Mouse (Mus musculus): ENCODE results near the gene Commd1.

The Commd1 gene

DNA sequence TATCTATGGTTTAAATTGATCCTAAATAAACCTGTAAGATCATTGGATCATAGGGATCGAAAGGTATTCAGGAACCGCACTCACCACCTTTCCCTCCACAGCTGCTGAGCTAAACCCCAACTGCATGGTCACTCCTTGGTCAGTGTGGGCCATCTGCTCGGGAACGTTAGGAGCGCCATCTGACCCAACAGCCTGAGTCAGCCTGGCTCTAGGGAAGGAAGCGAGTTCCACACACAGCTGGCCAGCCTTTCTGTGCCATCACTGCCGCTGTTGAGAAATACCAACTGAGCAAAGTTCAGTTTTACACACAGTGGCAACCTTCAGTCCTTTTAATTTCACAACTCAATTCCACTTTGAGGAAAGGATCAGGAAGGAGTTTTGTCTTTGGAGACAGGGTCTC is 90.3 kb downstream of the Commd1 start:
- no peak for DNase-seq (ENCODE audit: low spot score in 2 of 2)

DNA sequence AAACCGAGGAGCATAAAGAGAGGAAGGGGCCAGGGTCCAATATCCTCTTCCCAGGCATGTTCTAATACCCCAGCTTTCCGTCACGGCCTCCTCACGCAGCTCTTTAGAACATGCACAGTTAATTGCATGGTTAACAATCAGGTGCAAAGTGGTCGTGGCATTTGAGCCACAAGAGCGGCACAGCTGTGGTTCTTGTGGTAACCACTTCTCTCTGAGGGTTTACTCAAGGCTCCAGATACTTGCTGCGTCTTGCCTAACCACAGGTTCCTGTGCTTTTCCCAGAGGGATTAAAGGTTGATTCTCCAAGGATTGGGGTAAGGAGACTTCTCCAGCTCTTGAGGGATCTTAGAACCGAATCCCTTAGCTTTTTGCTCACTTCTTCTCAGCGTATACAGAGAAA is 90.9 kb downstream of the Commd1 start:
- DNase-seq (ENCODE audit: low spot score in 2 of 2), result no peak

DNA sequence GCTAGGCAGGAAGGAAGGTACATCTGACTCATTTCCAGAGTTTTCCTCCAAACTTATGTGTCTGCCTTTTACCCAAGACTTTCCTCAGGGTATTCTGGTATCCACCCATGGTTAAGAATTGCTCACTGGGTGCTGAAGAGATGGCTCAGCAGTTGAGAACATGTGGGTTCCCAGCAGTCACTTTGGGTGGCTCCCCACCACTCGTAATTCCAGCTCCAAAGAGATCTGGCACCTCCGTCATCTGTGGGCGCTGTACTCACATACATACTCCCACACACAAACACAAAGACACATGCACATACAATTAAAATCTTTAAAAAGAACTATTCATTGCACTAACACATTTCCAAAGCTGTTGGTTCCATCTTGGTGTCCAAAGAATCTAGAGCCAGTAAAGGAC is 93.0 kb downstream of the Commd1 start:
- DNase-seq (ENCODE audit: low spot score in 2 of 2), result peak; percentile 42 to 53

DNA sequence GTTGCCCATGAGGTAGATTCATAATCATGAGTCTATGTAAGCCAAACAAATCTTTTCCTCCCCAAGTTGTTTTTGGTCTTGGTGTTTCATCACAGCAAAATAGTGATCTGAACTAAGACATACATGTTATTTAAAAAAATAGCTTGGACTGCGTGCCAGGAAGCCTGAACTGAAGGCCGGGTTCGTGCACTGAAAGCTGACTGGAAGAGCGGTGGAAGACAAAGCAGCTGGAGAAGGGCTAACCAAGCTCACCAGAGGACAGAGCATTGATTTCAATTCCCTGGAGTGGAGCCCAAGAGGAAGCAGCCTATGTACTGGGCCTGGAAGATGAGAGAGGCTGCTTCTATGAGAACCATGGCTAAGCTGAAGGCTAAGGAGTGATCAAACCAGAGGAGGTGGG is 95.2 kb downstream of the Commd1 start:
- no peak for DNase-seq (ENCODE audit: low spot score in 2 of 2)

DNA sequence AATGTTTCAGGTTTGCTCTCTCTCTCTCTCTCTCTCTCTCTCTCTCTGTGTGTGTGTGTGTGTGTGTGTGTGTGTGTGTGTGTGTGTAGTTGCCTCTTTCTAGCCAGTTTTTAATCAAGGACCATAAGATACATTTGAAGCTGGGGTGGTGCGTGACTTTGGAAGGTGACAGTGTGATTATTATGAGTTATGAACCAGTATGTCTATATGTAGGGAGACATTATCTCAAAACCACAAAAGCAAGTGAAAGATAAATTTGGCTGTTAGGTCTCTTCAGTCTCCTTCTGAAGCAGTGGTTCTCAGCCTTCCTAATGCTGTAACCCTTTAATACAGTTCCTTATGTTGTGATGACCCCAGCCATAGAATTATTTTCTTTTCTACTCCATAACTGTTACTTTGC is 96.8 kb downstream of the Commd1 start:
- no peak for DNase-seq (ENCODE audit: low spot score in 2 of 2)

DNA sequence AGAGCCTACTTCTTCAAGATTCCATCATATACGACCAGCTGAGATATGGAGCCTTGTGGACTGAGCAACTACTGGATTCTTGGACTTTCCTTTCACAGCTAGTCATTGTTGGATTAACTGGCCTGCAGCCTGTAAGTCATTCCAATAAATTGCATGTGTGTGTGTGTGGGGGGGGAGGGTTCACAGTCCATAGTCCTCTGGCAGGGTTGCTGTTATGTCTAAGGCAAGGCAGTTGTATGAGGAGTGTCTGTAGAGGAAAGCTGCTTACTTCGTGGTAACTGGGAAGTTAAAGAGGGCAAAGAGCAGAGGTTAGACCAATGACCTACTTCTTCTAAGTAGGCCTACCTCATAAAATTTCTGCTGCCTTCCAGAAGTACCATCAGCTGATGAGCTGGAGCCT is 98.5 kb downstream of the Commd1 start:
- no peak for DNase-seq (ENCODE audit: low spot score in 2 of 2)

DNA sequence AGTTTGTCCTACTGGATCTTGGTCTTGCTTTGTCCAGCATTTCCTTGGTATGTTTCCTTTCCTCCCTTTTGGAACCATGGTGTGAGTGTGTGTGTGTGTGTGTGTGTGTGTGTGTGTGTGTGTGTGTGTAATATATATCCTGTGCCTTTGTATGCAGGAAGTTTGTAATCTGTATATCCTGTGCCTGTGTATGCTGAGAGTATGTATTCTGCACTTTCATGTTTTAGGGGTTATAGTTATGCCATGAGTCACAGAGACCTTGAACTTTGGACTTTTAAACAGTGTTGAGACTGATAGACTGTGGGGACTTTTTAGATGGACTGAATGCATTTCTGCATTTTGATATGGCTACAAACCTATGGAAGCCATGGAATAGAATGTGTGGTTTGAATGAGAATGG is 99.3 kb downstream of the Commd1 start:
- DNase-seq (ENCODE audit: low spot score in 2 of 2), result no peak

DNA sequence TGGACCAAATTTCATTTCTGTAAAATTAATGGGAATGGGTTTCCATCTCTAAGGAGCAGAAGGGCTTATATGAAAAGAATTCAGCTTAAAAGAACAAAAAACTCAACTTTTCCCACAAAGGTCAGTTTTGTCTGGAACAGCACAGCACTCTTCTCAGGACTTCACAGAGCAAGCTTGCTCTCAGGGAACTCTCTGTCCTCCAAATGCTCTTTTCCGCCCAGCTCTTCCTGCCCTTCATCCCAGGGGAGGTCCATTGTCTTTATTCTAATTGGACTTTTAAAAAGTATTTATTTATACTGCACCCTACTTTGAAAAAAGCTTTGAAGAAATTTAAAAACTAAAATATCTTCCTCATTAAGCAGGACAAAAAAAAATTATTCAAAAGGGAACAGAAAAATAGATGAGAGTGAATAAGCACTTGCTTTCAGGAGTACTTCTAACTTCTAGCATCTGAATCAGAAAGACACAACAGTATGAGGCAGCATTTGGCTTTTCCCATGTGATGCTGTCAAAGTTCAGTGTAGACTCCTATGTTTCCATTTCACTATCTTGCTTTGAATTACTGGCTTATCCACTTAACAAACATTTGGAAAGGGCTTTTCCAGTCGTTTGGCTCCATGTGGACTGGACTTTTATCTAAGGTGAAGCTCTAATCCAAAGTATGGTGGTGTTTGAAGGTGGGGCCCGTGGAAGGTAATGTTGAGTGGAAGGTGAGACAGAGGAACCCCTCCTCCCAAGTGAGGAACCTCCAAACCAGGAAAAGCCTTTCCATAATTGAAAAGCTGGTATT is 101.6 kb downstream of the Commd1 start:
- no peak for DNase-seq (ENCODE audit: low spot score in 2 of 2)

DNA sequence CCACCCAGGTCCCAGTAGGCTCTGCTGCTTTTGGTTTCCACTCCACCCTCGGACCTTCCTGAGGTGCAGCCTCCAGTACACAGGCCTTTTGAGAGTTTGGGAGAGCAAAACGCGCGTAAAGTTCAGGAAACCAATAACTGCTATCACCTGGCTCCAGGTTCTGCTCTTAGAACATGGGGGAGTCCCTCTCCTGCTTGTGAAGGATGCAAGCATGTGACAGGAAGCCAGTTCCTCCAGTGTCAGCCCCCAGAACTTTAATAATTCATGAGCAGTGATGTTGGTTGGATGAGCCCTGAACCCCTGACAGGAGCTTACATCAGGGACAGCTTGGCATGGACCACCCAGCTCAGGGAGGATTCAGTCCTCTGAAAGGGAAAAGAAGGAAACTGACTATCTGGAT is 102.5 kb downstream of the Commd1 start:
- DNase-seq (ENCODE audit: low spot score in 2 of 2), result no peak

DNA sequence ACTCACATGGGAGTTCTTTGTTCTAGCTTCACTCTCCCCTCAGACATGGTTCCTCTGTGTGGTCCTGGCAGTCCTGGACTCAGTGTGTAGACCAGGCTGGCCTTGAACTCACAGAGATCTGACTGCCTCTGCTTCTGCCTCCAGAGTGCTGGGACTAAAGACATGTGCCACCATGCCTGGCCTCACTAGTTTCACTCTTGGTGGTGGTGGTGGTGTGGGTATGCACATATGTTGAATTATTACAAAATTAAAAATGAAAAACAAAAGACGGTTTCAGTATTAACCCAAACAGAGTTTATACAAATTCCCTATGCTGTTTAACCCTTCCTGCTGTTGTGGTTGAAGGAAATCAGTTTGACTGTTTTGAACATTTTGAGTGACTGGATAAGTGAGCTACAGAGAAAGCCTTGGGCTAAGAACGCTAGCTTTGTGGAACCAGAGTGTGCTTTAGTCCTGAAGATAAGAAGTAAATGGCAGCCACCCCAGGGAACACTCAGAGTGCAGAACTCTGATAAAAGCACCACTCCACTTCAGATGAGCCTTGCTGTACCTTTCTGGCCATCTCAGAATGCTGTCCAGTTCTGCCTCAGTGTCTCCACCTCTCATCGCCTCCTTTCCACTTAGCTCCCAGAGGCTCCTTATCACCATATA is 105.4 kb downstream of the Commd1 start:
- DNase-seq (ENCODE audit: low spot score in 2 of 2), result no peak

DNA sequence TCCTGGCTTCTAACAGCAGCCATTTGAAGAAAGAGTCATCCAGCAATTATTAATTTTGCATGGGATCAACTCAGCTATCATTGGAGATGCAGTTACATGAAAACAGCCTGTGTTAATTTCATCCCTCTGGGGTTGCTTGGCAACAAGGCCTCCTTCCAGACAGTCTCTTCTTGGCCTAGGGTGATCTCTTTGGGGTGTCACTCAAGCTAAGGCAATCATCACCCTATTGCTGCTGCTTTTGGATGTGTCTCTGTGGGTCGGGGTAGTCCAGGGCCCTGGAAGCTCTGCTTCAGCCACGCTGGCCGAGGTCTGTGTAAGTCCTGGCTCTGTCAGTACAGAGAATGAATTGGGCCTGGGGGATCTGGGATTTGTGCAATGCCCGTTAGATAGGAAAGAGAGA is 106.9 kb downstream of the Commd1 start:
- no peak for DNase-seq (ENCODE audit: low spot score in 2 of 2)

DNA sequence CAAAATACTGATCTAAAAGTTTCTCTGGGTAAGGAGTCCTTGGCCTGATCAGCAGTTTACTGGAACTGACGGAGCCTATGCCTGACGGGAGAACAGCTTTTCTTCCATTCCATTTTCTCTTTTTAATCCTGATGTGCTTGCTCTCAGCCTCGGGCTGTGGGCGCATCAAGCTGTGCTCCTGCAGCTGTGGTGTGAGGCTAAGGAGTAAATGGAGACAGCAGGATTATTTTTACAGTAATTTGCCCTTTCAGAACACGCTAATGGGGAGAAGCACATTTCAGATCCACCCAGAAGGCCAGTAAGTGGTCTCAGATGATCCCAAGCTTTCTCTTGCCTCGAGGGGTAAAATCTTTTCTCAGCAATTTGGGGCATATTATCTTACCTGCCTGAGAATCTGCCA is 107.4 kb downstream of the Commd1 start:
- no peak for DNase-seq (ENCODE audit: low spot score in 2 of 2)

DNA sequence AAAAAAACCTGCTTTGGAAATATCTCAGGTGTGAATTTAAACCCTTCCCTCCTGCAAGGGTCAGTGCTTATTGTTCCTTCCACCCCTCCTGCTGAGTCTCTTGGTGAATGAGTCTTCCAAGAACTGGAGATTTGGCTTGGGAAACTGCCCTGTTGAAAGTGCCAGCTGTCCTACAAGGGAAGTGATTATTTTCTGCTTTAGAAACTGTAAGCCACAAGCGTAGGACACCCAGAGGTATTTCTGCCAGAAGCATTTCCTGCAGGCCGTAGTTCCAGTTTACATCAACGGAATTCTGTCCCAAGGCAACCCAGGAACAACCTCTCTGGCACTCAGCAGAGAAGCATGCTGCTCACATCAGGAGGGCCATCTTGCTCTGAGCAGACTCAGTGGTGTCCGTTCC is 108.8 kb downstream of the Commd1 start:
- DNase-seq (ENCODE audit: low spot score in 2 of 2), result no peak

DNA sequence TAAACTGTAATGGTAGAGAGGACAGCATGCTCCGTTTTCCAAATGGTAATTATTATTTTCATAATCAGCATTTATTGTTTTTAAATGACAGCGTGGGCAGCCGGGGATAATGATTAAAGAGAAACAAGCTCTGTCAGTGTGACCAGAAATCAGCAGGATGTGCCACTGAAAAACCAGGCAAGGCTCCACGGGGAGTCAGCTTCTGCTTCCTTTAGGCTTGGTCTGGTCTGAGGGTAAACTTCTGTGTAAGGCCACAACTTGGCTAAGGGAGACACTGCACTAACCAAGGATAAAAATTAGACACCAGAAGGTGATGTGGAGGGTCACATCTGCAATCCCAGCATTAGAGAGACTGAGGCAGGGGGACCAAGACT is 109.9 kb downstream of the Commd1 start:
- no peak for DNase-seq (ENCODE audit: low spot score in 2 of 2)

DNA sequence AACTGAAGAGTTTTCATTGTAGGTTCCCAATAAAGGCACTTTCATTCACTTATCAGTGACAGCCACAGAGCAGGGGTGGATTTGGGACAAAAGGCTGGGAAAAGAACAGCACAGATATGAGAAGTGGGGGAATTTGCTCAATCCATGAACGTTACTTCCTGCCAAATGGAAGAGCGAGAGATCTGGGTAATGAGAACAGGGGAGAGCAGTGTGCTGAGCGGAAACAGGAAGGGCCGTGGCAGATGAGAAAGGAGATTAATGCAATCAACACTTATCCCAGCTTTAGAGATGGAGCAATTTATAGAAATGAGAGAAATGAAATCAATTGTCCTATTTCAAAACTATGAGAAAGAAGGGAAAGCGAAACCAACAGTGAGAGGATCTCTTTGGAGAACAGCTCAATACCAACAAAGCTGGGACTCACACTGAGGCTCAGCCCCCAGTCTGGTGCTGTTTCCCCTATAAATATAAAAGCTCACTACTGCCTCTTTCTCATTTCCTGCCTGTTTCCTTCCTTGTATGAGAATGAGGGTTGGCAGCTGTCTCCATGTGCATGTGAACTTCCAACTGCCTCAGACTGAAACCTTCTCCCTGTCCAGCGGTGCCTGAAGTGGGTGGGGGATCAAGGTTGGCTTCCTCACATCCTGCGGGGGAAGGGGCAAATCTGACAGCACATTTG is 110.4 kb downstream of the Commd1 start:
- DNase-seq (ENCODE audit: low spot score in 2 of 2), result no peak

DNA sequence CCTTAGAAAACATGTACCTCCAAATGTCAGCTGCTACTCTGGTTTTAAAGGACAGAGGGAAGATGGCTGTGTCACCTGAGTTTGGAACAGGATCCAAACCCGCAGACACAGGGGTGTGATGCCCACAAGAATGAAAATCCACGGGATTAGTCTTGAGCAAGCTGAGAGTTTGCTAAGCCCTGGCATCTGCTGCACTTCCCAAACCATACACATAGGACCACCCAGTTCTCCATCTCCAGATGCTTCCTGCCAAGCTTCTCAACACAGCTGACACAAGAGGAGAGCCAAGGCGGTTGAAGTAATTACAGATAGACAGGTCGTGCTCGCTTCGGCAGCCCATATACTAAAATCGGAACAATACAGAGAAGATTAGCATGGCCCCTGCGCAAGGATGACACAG is 113.6 kb downstream of the Commd1 start:
- no peak for DNase-seq (ENCODE audit: low spot score in 2 of 2)

DNA sequence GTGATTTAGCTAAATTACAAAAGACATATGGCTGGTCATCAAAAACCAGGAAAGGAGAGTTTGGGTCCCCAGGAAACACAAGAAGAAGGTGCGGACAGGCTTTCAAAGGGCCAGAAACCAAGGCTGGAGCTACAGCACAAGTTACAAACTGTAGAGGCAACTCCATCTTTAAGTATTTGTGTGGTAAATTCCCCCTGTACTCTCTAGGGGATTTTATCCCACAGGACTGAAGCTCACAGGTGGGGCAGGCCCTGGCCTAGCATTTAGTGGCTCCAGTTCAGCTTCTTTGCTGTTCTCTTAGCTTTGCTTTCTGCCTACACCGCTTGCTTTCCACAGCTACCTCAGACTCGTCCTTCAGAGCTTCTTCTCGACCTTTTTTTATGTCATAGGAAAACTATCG is 114.5 kb downstream of the Commd1 start:
- DNase-seq (ENCODE audit: low spot score in 2 of 2), result no peak

DNA sequence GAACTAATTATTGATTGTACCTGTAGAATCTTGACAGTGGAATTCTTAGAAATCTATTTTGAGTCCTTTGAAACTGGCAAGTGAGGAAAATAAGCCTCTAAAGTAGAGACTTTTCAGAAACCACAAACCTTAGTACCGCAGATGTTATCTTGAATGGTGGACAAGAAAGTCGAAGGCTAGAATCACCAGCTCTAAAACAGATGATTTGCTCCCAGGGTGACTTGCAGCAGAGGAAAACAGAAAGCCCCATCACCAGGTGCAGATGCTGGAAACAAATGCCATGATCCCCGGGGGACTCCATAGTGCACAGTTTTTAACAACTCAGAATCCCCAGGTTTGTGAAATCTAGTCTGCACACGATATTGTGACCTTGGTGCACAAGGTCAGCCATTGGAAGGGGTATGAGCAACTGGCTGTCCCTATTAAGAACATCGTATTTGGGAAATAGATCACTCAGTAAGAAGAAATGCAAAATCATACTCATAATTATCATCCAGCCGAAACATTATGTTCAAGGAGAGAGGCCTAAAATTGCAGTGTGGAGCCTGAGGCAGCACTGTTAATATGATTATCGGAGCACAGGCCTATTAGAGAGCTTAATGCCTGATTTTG is 116.4 kb downstream of the Commd1 start:
- DNase-seq (ENCODE audit: low spot score in 2 of 2), result no peak

DNA sequence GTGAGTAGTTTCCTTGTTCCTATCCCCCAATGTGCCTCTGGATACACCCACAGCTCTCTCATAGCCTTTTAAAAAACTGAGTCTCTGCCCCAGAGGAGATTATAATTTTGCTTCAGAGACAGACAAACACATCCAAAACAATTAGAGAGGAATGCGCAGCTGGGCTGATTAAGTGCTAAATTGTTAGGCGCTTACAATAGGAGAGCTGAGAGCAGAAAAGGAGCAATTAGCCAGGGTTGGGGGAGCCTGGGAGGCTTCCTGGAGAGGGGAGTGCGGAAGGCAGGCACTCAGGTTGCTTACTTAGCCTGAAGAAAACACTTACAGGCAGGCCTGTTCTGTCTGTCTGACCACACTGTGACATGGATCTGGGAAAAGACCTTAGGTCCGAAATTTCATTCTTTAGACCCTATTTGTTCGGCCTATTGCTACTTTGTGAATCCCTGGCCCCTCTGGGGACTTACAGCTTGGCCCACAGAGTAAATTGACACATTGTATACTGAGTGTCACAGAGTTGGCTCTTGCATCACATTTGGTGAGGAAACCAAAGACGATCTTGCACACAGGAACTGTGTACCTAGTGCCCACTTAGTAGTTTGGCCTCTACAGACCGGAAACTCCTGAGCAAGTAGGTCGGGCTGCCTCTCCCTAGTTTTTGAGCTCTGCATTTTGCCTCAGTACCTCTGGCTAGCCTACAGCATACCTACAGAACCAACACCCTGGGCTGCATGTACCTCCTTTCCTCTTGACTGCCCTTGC is 117.7 kb downstream of the Commd1 start:
- no peak for DNase-seq (ENCODE audit: low spot score in 2 of 2)

DNA sequence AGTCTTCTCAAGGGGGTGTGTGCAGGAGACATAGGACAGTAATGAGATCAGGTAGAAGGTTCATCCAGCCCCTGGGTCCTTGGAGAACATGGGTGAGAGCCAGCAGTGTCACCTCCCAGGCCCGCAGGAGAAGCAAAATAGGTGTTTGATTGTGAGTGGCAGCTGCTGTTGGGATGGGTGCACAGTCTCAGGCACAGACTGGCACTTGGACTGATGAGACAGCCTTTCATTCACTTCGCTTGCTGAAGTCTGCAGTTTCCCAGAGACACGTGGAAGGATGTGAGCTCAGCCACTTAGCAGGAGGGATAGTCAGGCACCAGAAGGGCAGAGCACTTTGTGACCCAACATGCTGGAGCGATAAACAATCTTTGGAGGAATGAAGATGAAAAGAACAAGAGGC is 118.6 kb downstream of the Commd1 start:
- no peak for DNase-seq (ENCODE audit: low spot score in 2 of 2)

DNA sequence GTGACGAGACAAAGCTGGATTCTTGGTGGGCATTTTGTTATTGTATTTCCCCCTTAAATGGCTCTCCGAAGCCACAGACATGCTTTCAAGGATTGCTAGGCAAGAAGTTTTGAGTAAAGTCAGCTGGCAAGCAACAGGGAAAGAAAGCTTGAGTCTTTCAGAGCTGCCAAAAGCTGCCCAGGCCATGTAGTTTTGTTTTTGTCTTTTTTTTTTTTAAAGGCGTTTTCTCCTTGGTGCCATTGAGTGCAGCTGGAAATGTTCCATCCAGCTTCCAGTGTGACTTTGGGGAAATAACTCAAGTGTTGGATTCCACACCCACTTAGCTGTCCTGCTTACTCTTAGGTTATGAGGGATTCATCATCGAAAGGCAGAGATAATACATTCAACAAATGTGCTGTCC is 120.9 kb downstream of the Commd1 start:
- no peak for DNase-seq (ENCODE audit: low spot score in 2 of 2)

Data from right cerebral cortex, adult 2 months (tissue).